Mouse (Mus musculus): ENCODE measurements around the gene 1700003H04Rik.

Gene 1700003H04Rik

DNA sequence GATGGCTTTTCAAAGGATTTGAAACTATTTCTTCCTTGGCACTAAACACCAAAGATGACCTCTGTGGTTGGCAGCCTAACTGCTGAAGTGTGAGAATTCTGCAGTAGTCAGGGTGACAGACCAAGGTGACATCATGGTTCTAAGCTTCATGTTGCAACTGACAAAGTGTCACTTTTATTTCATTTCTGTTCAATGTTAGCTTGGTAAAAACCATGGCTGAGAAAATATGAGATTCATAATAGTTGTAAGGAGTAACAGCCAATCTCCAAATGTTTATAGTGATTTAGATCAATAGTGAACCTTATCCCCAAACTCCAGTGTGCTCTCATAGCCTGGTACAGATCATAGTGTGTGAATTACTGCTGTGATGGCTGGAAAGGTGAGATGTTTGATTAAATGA, at the start of gene 1700003H04Rik:
Gene 1700003H04Rik, minus strand, starts transcription at position 101 of the 400 bp plus-strand sequence.
- no peak for DNase-seq

GRCm38 (mm10) chr3:124623031-124623430, 42.1 kb upstream of the 1700003H04Rik start:
- no peak for DNase-seq

DNA sequence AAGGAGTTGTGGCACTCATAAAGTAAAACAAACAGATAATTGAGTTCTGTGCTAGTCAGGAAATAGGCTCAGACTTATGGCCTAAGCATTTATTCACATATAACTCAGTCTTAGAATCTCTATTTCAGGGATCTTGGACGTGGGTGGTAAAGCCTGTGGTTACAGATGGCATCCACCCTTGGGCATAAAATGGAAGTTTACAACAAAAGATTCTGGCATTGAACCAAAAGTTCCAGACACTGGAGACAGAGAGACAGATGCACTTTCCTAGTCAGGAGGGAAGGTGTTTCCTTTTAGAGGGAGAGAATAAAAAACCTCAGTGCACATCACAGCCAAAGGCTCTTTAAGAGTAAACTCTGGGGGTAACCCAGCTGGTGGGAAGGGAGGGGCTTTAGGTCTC, 32.4 kb upstream of the 1700003H04Rik start:
- DNase-seq, result no peak

DNA sequence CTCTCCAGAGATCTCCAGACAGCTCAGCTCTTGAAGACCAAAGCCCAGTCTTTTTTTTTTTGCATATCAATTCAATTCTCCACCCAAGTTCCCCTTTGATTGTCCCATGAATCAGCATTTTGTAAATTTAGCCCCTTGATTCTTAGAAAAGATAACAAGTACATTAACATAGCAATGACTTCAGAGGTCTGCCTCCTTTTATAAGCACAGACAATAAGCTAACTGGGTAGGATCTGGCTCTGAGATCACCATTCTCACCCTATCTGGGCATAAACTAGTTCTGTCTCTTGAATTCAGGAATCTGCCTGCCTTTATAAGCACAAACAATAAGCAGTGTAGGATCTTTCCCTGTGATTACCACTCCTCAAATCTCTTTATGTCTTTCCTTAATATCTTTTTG, 29.1 kb upstream of the 1700003H04Rik start:
- no peak for DNase-seq

DNA sequence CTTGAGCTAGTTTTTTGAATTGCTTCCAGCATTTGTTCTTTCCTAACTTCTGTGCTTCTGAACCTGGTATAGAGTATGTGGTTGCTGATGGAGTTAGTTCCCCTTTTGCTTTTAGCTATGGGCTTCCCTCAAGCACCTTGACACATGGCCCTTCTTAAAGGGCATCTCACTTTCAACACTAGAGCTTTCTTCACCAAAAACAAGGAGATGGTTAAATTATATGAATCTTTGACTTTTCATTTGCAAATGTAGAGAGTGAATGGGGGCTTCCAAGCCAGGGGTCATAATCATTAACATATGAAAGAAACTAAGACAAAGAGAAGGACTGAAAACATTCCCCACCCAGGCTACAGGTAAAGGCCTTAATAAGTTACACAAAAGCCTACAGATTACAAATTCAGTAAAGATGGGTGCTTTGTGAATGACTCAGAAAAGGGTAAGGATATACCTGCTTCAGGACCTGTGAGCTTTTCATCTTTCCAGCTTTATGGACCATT, 25.2 kb upstream of the 1700003H04Rik start:
- no peak for DNase-seq

- no peak for DNase-seq
Observed at GRCm38 (mm10) chr3:124605518-124605917, 24.6 kb upstream of the 1700003H04Rik start.

- no peak for DNase-seq
Observed at GRCm38 (mm10) chr3:124597789-124598188, 16.9 kb upstream of the 1700003H04Rik start.

GRCm38 (mm10) chr3:124587534-124587933, 6.6 kb upstream of the 1700003H04Rik start:
- no peak for DNase-seq

GRCm38 (mm10) chr3:124585761-124586160, 4.9 kb upstream of the 1700003H04Rik start:
- DNase-seq, result no peak

DNA sequence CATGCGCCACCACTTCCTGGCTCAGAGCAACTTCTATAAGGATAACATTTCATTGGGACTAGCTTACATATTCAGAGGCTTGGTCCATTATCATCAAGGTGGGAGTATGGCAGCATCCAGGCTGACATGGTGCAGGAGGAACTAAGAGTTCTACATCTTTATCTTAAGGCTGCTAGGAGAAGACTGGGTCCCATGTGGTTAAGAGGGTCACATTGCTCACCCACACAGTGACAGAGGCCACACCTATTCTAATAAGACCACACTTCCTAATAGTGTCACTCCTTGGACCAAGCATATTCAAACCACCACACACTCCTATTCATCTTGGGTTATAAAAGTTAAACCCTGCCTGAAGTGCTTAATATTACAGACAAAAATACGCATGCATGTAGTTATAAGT, 23.6 kb downstream of the 1700003H04Rik start:
- no peak for DNase-seq

DNA sequence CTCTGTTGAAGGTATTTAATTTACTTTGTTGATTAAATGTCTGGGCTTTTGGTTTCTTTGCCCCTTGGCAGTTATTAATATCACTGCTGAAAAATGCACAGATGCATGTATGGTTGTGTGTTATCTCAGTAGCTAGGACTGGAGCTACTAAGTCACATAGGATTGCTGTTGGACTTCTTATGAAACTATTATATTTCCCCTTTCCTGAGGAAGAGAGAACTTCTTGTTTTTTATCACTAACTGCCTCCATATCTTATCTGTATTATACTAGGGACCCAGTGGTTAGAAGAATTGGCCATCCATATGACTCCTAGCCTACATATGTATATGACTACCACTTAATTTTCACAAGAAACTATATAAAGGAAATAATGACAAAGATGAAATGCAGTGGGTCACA, 24.9 kb downstream of the 1700003H04Rik start:
- DNase-seq, result no peak

DNA sequence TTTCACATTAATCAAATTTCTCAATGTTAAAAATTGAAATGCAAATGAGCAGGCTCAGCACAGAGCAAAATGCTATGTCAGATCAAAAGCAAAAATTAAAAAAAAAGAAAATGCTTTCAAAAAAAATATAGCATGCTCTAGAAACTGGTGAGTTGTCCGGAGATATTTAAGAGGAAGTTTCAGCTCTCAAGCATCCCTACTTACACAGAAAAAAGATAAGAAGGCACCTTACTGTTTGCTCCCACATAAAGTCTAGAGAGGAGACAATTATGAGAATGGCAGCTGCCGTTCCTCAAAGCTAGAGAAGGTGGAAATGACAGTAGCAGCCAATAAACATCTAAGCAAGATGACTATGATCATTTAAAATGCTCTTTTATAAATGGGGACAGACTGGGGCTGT, 25.8 kb downstream of the 1700003H04Rik start:
- DNase-seq, result no peak

DNA sequence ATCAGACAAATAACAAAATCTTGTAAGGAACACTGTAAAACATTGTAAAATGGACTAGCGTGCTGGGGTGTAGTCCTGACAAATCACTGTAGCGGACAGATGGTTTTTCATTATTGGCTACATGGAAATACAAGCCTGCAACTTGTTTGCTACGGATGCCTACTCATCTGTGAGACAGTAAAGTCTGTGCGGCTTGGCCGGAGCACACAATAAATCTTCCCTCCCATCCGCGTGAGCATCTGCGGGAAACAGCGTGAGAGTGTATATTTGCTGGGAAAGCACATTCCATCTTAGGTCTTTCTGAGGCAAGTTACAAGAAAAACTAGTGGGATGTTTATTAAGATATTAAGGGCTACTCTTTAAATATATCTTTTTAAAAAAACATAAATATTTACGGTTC, 32.0 kb downstream of the 1700003H04Rik start:
- DNase-seq, result no peak

GRCm38 (mm10) chr3:124538260-124538659, 42.6 kb downstream of the 1700003H04Rik start:
- DNase-seq, result no peak

- no peak for DNase-seq
Observed at GRCm38 (mm10) chr3:124536602-124537001, 44.3 kb downstream of the 1700003H04Rik start.

DNA sequence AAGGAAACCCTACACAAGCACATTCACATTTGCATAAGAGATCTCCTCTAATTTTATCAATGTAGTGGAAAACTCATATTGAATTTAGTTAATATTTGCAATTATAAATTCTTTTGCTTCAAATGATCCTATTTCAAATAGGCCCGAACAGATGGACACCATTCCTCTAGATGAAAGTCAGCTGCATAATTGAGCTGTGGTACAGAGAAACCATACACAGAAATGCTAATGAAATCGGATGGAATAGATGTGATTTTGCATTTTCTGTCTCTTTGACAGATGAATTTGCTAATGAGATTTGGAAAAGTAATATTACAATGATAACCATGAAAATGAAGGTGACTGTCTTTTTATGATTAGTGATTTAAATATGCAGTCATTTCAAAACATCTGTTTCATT, 62.1 kb downstream of the 1700003H04Rik start:
- DNase-seq, result no peak

All from B cell, adult 2 months (primary cell).